Mouse (Mus musculus): ENCODE data around the gene Tmem94. TPM values are rescaled to one million over a fixed set of nuclear protein-coding genes. Genes with fewer than 3 reads are reported as not detected.
"Not testable (repeated sequence)": the region's sequence is repeated elsewhere in the genome, so short reads cannot be mapped to it uniquely, and the experiment has no call there.

The Tmem94 gene
- polyA plus RNA-seq, 1 experiment = 21.7 TPM

GRCm38 (mm10) chr11:115741070-115741469, 24.2 kb upstream of the Tmem94 start:
- no peak overlapping the region for H3K4me3 ChIP-seq (ENCODE audit: insufficient read depth, low read length)
- TF ChIP-seq CTCF (IDR thresholded peaks at IDR 0.05; ENCODE audit: low read depth, low read length) (no peak), POLR2A (IDR thresholded peaks at IDR 0.05; ENCODE audit: borderline replicate concordance, low read depth, low read length) (no peak)
- H3K4me1 ChIP-seq (ENCODE audit: control insufficient read depth, insufficient read depth, low read length) = peaks cover 10% of the 10 kb centered on the region
- H3K27ac ChIP-seq (ENCODE audit: insufficient read depth, low read depth, low read length) = no peak overlapping the region

- peak overlapping the region; percentile 57 for H3K27ac ChIP-seq (ENCODE audit: insufficient read depth, low read depth, low read length)
- peaks cover 10% of the 10 kb centered on the region for H3K4me1 ChIP-seq (ENCODE audit: control insufficient read depth, insufficient read depth, low read length)
- H3K4me3 ChIP-seq (ENCODE audit: insufficient read depth, low read length) = no peak overlapping the region
- TF ChIP-seq POLR2A (IDR thresholded peaks at IDR 0.05; ENCODE audit: borderline replicate concordance, low read depth, low read length) = no peak
- no peak for TF ChIP-seq CTCF (IDR thresholded peaks at IDR 0.05; ENCODE audit: low read depth, low read length)
Measured at GRCm38 (mm10) chr11:115742926-115743325, 22.3 kb upstream of the Tmem94 start.

GRCm38 (mm10) chr11:115744385-115744784, 20.8 kb upstream of the Tmem94 start:
- TF ChIP-seq CTCF (IDR thresholded peaks at IDR 0.05; ENCODE audit: low read depth, low read length) = no peak
- TF ChIP-seq POLR2A (IDR thresholded peaks at IDR 0.05; ENCODE audit: borderline replicate concordance, low read depth, low read length) = no peak
- no peak overlapping the region for H3K27ac ChIP-seq (ENCODE audit: insufficient read depth, low read depth, low read length)

GRCm38 (mm10) chr11:115746109-115746508, 19.1 kb upstream of the Tmem94 start:
- H3K4me3 ChIP-seq (ENCODE audit: insufficient read depth, low read length) = no peak overlapping the region
- H3K27ac ChIP-seq (ENCODE audit: insufficient read depth, low read depth, low read length) = no peak overlapping the region
- TF ChIP-seq CTCF (IDR thresholded peaks at IDR 0.05; ENCODE audit: low read depth, low read length) (no peak), POLR2A (IDR thresholded peaks at IDR 0.05; ENCODE audit: borderline replicate concordance, low read depth, low read length) (no peak)
- peaks cover 10% of the 10 kb centered on the region for H3K4me1 ChIP-seq (ENCODE audit: control insufficient read depth, insufficient read depth, low read length)

More at GRCm38 (mm10) chr11:115744385-115744784, 20.8 kb upstream of the Tmem94 start:
- no peak overlapping the region for H3K4me3 ChIP-seq (ENCODE audit: insufficient read depth, low read length)
- peaks cover 10% of the 10 kb centered on the region for H3K4me1 ChIP-seq (ENCODE audit: control insufficient read depth, insufficient read depth, low read length)

- no peak for TF ChIP-seq POLR2A (IDR thresholded peaks at IDR 0.05; ENCODE audit: borderline replicate concordance, low read depth, low read length)
- no peak for TF ChIP-seq CTCF (IDR thresholded peaks at IDR 0.05; ENCODE audit: low read depth, low read length)
- no peak overlapping the region for H3K4me3 ChIP-seq (ENCODE audit: insufficient read depth, low read length)
- H3K4me1 ChIP-seq (ENCODE audit: control insufficient read depth, insufficient read depth, low read length) = peaks cover 10% of the 10 kb centered on the region
- H3K27ac ChIP-seq (ENCODE audit: insufficient read depth, low read depth, low read length) = no peak overlapping the region
Measured at GRCm38 (mm10) chr11:115746762-115747161, 18.5 kb upstream of the Tmem94 start.

- Histone ChIP-seq H3K4me3 (ENCODE audit: insufficient read depth, low read length) (no peak overlapping the region), H3K27ac (ENCODE audit: insufficient read depth, low read depth, low read length) (no peak overlapping the region), H3K4me1 (ENCODE audit: control insufficient read depth, insufficient read depth, low read length) (peaks cover 9% of the 10 kb centered on the region)
- TF ChIP-seq POLR2A (IDR thresholded peaks at IDR 0.05; ENCODE audit: borderline replicate concordance, low read depth, low read length) (no peak), CTCF (IDR thresholded peaks at IDR 0.05; ENCODE audit: low read depth, low read length) (no peak)
Measured at GRCm38 (mm10) chr11:115747351-115747750, 17.9 kb upstream of the Tmem94 start.

GRCm38 (mm10) chr11:115749834-115750233, 15.4 kb upstream of the Tmem94 start:
- no peak overlapping the region for H3K27ac ChIP-seq (ENCODE audit: insufficient read depth, low read depth, low read length)

GRCm38 (mm10) chr11:115751725-115752124, 13.5 kb upstream of the Tmem94 start:
- no peak overlapping the region for H3K27ac ChIP-seq (ENCODE audit: insufficient read depth, low read depth, low read length)
- H3K4me1 ChIP-seq (ENCODE audit: control insufficient read depth, insufficient read depth, low read length) = peaks cover 2% of the 10 kb centered on the region; the same call in 1 of the 2 replicates
- TF ChIP-seq POLR2A (IDR thresholded peaks at IDR 0.05; ENCODE audit: borderline replicate concordance, low read depth, low read length) (no peak), CTCF (IDR thresholded peaks at IDR 0.05; ENCODE audit: low read depth, low read length) (no peak)
- no peak overlapping the region for H3K4me3 ChIP-seq (ENCODE audit: insufficient read depth, low read length)

More at GRCm38 (mm10) chr11:115749834-115750233, 15.4 kb upstream of the Tmem94 start:
- H3K4me3 ChIP-seq (ENCODE audit: insufficient read depth, low read length) = no peak overlapping the region
- no peak for TF ChIP-seq CTCF (IDR thresholded peaks at IDR 0.05; ENCODE audit: low read depth, low read length)
- TF ChIP-seq POLR2A (IDR thresholded peaks at IDR 0.05; ENCODE audit: borderline replicate concordance, low read depth, low read length) = no peak
- H3K4me1 ChIP-seq (ENCODE audit: control insufficient read depth, insufficient read depth, low read length) = peaks cover 2% of the 10 kb centered on the region; the same call in 1 of the 2 replicates

GRCm38 (mm10) chr11:115752653-115753052, 12.6 kb upstream of the Tmem94 start:
- Histone ChIP-seq H3K27ac (ENCODE audit: insufficient read depth, low read depth, low read length) (no peak overlapping the region), H3K4me1 (ENCODE audit: control insufficient read depth, insufficient read depth, low read length) (peaks cover 2% of the 10 kb centered on the region; the same call in 1 of the 2 replicates), H3K4me3 (ENCODE audit: insufficient read depth, low read length) (no peak overlapping the region)
- TF ChIP-seq POLR2A (IDR thresholded peaks at IDR 0.05; ENCODE audit: borderline replicate concordance, low read depth, low read length) (no peak), CTCF (IDR thresholded peaks at IDR 0.05; ENCODE audit: low read depth, low read length) (no peak)

GRCm38 (mm10) chr11:115753485-115753884, 11.7 kb upstream of the Tmem94 start:
- TF ChIP-seq POLR2A (IDR thresholded peaks at IDR 0.05; ENCODE audit: borderline replicate concordance, low read depth, low read length) = no peak
- TF ChIP-seq CTCF (IDR thresholded peaks at IDR 0.05; ENCODE audit: low read depth, low read length) = no peak
- Histone ChIP-seq H3K27ac (ENCODE audit: insufficient read depth, low read depth, low read length) (no peak overlapping the region), H3K4me1 (ENCODE audit: control insufficient read depth, insufficient read depth, low read length) (peaks cover 2% of the 10 kb centered on the region; the same call in 1 of the 2 replicates), H3K4me3 (ENCODE audit: insufficient read depth, low read length) (no peak overlapping the region)

GRCm38 (mm10) chr11:115762176-115762575, 3.1 kb upstream of the Tmem94 start:
- H3K4me3 ChIP-seq (ENCODE audit: insufficient read depth, low read length); H3K27ac ChIP-seq (ENCODE audit: insufficient read depth, low read depth, low read length): not testable (repeated sequence)
- peaks cover 10% of the 10 kb centered on the region; the same call in 1 of the 2 replicates for H3K4me1 ChIP-seq (ENCODE audit: control insufficient read depth, insufficient read depth, low read length)

All from bone marrow macrophage, adult 2 months (primary cell).